Mouse (Mus musculus): ENCODE data around the gene Oxt. TPM values are rescaled to one million over a fixed set of nuclear protein-coding genes. Genes with fewer than 3 reads are reported as not detected.

Gene Oxt
- polyA plus RNA-seq, 1 experiment from 2014 or later = not detected

GRCm38 (mm10) chr2:130557462-130557861 lies 18.5 kb upstream of the Oxt start:
- no peaks in the 10 kb centered on the region for H3K4me1 ChIP-seq (replicated peaks; ENCODE audit: control insufficient read depth, insufficient read depth)
- H3K4me2 ChIP-seq (replicated peaks; ENCODE audit: low read depth) = no peak overlapping the region
- no peaks in the 10 kb centered on the region for H3K9me3 ChIP-seq (ENCODE audit: control insufficient read depth, low read length)
- TF ChIP-seq EP300 (optimal IDR thresholded peaks at IDR 0.05) (no peak), CTCF (IDR thresholded peaks at IDR 0.05; ENCODE audit: low read depth) (no peak)
- no peak overlapping the region for H3K9ac ChIP-seq (ENCODE audit: low read length)
- H3K4me3 ChIP-seq (ENCODE audit: low read depth, low read length) = no peak overlapping the region
- no peak for ATAC-seq (ENCODE audit: low FRiP score, low TSS enrichment)
- no peak for DNase-seq (ENCODE audit: low spot score)
- H3K27me3 ChIP-seq (ENCODE audit: control insufficient read depth, insufficient read depth, low read length) = no peaks in the 10 kb centered on the region
- H3K27ac ChIP-seq (replicated peaks) = no peak overlapping the region
- 93% methylated on average over 2 of the region's 2 CpGs for WGBS
- peaks cover 6% of the 10 kb centered on the region for H3K36me3 ChIP-seq (ENCODE audit: control insufficient read depth, insufficient read depth, low read length)

- H3K27ac ChIP-seq (replicated peaks) = no peak overlapping the region
- WGBS = 71% methylated on average over 2 of the region's 2 CpGs
- TF ChIP-seq EP300 (optimal IDR thresholded peaks at IDR 0.05) = no peak
- TF ChIP-seq CTCF (IDR thresholded peaks at IDR 0.05; ENCODE audit: low read depth) = peak; percentile 47
- ATAC-seq (ENCODE audit: low FRiP score, low TSS enrichment) (no peak), DNase-seq (ENCODE audit: low spot score) (no peak)
- no peak overlapping the region for H3K4me3 ChIP-seq (ENCODE audit: low read depth, low read length)
- H3K9ac ChIP-seq (ENCODE audit: low read length) = no peak overlapping the region
- H3K27me3 ChIP-seq (ENCODE audit: control insufficient read depth, insufficient read depth, low read length) = no peaks in the 10 kb centered on the region
- no peaks in the 10 kb centered on the region for H3K9me3 ChIP-seq (ENCODE audit: control insufficient read depth, low read length)
- no peaks in the 10 kb centered on the region for H3K4me1 ChIP-seq (replicated peaks; ENCODE audit: control insufficient read depth, insufficient read depth)
- H3K36me3 ChIP-seq (ENCODE audit: control insufficient read depth, insufficient read depth, low read length) = peaks cover 3% of the 10 kb centered on the region; the same call in 1 of the 2 replicates
- no peak overlapping the region for H3K4me2 ChIP-seq (replicated peaks; ENCODE audit: low read depth)
Measured at GRCm38 (mm10) chr2:130558015-130558414, 18.0 kb upstream of the Oxt start.

- Histone ChIP-seq H3K27ac (replicated peaks) (peak within 1 kb of the TSS; percentile 73), H3K4me2 (replicated peaks; ENCODE audit: low read depth) (peak within 1 kb of the TSS; percentile 88), H3K9ac (ENCODE audit: low read length) (peak within 1 kb of the TSS; percentile 84), H3K36me3 (ENCODE audit: control insufficient read depth, insufficient read depth, low read length) (peaks cover 3% of the 10 kb centered on the region; the same call in 1 of the 2 replicates), H3K4me1 (replicated peaks; ENCODE audit: control insufficient read depth, insufficient read depth) (no peaks in the 10 kb centered on the region), H3K9me3 (ENCODE audit: control insufficient read depth, low read length) (no peaks in the 10 kb centered on the region), H3K4me3 (ENCODE audit: low read depth, low read length) (peak within 1 kb of the TSS; percentile 88), H3K27me3 (ENCODE audit: control insufficient read depth, insufficient read depth, low read length) (no peaks in the 10 kb centered on the region)
- under 1% methylated on average over 61 of the region's 61 CpGs for WGBS
- no peak for TF ChIP-seq EP300 (optimal IDR thresholded peaks at IDR 0.05)
- peak; percentile 68 for TF ChIP-seq CTCF (IDR thresholded peaks at IDR 0.05; ENCODE audit: low read depth)
- DNase-seq (ENCODE audit: low spot score) (peak; percentile 93), ATAC-seq (ENCODE audit: low FRiP score, low TSS enrichment) (peak; percentile 98)
Measured at GRCm38 (mm10) chr2:130563212-130564055, 12.5 kb upstream of the Oxt start, which contains the start of gene Mrps26. TSS of gene Mrps26 (plus strand) at chr2:130563742.

GRCm38 (mm10) chr2:130564063-130564462 lies 11.9 kb upstream of the Oxt start:
- no peak for TF ChIP-seq CTCF (IDR thresholded peaks at IDR 0.05; ENCODE audit: low read depth)
- no peak for TF ChIP-seq EP300 (optimal IDR thresholded peaks at IDR 0.05)
- Histone ChIP-seq H3K36me3 (ENCODE audit: control insufficient read depth, insufficient read depth, low read length) (peaks cover 3% of the 10 kb centered on the region; the same call in 1 of the 2 replicates), H3K4me2 (replicated peaks; ENCODE audit: low read depth) (peak overlapping the region; percentile 88), H3K27ac (replicated peaks) (peak overlapping the region; percentile 49; the same call in 1 of the 2 replicates), H3K4me3 (ENCODE audit: low read depth, low read length) (peak overlapping the region; percentile 88), H3K9me3 (ENCODE audit: control insufficient read depth, low read length) (no peaks in the 10 kb centered on the region), H3K27me3 (ENCODE audit: control insufficient read depth, insufficient read depth, low read length) (no peaks in the 10 kb centered on the region), H3K9ac (ENCODE audit: low read length) (peak overlapping the region; percentile 84), H3K4me1 (replicated peaks; ENCODE audit: control insufficient read depth, insufficient read depth) (no peaks in the 10 kb centered on the region)
- no peak for DNase-seq (ENCODE audit: low spot score)
- WGBS = under 1% methylated on average over 23 of the region's 23 CpGs
- ATAC-seq (ENCODE audit: low FRiP score, low TSS enrichment) = peak; percentile 30

DNA sequence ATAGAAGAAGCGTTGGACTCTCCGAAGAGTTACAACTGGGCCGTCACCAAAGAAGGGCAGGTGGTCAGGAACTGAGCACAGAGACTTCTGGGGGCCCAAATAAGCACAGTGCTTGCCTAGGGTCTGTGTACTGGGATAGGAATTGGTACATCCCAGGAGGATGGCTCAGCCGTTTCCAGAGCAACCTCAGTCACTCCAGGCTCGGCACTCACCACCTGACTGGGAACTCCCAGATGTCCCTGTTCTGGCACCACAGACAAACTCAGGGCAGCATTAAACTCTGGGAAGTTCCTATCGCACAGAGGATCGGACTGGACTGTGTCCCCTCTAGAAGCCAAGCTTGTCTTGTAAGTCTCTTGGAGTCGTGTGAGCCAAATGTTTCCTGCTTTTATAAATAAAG lies 11.0 kb upstream of the Oxt start:
- ATAC-seq (ENCODE audit: low FRiP score, low TSS enrichment) = no peak
- H3K9ac ChIP-seq (ENCODE audit: low read length) = no peak overlapping the region
- DNase-seq (ENCODE audit: low spot score) = no peak
- WGBS = 82% methylated on average over 8 of the region's 8 CpGs
- peaks cover under 1% of the 10 kb centered on the region; the same call in 1 of the 2 replicates for H3K36me3 ChIP-seq (ENCODE audit: control insufficient read depth, insufficient read depth, low read length)
- TF ChIP-seq CTCF (IDR thresholded peaks at IDR 0.05; ENCODE audit: low read depth) (no peak), EP300 (optimal IDR thresholded peaks at IDR 0.05) (no peak)
- no peak overlapping the region for H3K27ac ChIP-seq (replicated peaks)
- no peaks in the 10 kb centered on the region for H3K9me3 ChIP-seq (ENCODE audit: control insufficient read depth, low read length)
- H3K27me3 ChIP-seq (ENCODE audit: control insufficient read depth, insufficient read depth, low read length) = no peaks in the 10 kb centered on the region
- H3K4me2 ChIP-seq (replicated peaks; ENCODE audit: low read depth) = peak overlapping the region; percentile 88; the same call in 1 of the 2 replicates
- H3K4me1 ChIP-seq (replicated peaks; ENCODE audit: control insufficient read depth, insufficient read depth) = no peaks in the 10 kb centered on the region
- no peak overlapping the region for H3K4me3 ChIP-seq (ENCODE audit: low read depth, low read length)

DNA sequence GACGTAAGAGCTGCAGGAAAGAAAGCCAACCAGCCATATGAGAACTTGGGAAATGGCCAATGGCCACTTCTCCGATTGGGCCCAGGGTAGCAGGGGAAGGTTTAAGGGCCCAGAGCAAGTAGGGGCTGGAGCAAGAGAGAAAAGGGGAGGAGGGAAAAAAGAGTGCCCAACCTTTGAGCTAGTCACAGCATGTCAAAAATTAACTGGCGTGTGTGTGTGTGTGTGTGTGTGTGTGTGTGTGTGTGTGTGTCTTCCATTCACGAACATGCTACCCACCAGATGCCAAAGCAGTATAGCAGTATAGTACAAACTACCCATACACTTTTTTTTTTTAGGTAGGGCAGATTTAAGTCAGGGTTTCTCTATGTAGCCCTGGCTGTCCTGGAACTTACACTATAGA lies 7.1 kb upstream of the Oxt start:
- Histone ChIP-seq H3K9me3 (ENCODE audit: control insufficient read depth, low read length) (no peaks in the 10 kb centered on the region), H3K4me2 (replicated peaks; ENCODE audit: low read depth) (no peak overlapping the region), H3K27ac (replicated peaks) (no peak overlapping the region), H3K4me3 (ENCODE audit: low read depth, low read length) (no peak overlapping the region), H3K36me3 (ENCODE audit: control insufficient read depth, insufficient read depth, low read length) (no peaks in the 10 kb centered on the region; the same call in 1 of the 2 replicates), H3K4me1 (replicated peaks; ENCODE audit: control insufficient read depth, insufficient read depth) (no peaks in the 10 kb centered on the region), H3K27me3 (ENCODE audit: control insufficient read depth, insufficient read depth, low read length) (no peaks in the 10 kb centered on the region), H3K9ac (ENCODE audit: low read length) (no peak overlapping the region)
- ATAC-seq (ENCODE audit: low FRiP score, low TSS enrichment) (no peak), DNase-seq (ENCODE audit: low spot score) (no peak)
- TF ChIP-seq CTCF (IDR thresholded peaks at IDR 0.05; ENCODE audit: low read depth) (no peak), EP300 (optimal IDR thresholded peaks at IDR 0.05) (no peak)
- 54% methylated on average over 4 of the region's 4 CpGs for WGBS
